Mouse (Mus musculus): Measurements from ENCODE around the gene Gm498.

Gm498 gene

GRCm38 (mm10) chr7:143866538-143866937 lies at the start of gene Gm498:
Gm498 (plus strand) TSS chr7:143866838.
- DNase-seq: peak in 1 of 2 experiments; percentile 7

- DNase-seq: no peak
Observed at GRCm38 (mm10) chr7:143819201-143819600, 47.4 kb upstream of the Gm498 start.

GRCm38 (mm10) chr7:143821241-143821640 lies 45.4 kb upstream of the Gm498 start:
- DNase-seq: no peak

- peak; percentile 100 for DNase-seq
Observed at GRCm38 (mm10) chr7:143822375-143823265, 44.0 kb upstream of the Gm498 start, which contains the start of the genes Nadsyn1 and Dhcr7. Nadsyn1 (minus strand) TSS chr7:143822849. Dhcr7 (plus strand) TSS chr7:143823145.

DNA sequence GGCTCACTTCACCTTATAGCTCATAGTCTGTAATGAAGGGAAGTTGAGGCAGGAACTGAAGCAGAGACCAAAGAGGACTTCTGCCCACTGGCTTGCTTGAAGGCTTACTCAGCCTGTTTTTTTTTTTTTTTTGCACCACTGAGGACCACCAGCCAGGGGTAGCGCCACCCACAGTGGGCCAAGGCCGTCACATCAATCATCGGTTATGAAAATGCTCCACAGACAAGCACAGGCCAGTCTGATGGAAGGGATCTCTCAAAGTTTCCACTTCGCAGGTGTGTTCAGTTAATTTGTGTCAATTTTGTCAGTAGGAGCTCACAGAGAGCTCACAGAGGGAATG lies 43.4 kb upstream of the Gm498 start:
- no peak for DNase-seq

DNA sequence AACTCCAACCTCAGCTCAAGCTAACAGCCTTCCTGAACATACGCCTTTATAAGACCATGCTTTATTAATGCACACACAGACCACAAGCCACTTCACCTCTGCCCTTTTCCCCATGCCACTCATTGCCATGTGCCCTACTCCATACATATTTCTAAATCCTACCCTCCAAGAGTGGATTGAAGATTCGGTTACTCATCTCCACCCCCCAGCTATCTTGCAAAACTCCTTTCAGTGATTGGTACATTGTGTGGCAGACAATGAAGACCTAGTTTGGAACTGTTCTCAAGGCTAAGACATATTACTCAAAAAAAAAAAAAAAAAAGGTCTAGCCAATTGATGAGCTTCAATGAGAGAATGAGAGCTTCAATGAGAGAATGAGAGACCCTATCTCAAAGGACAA lies 39.7 kb upstream of the Gm498 start:
- DNase-seq: no peak

- DNase-seq: peak; percentile 96 to 98
Observed at GRCm38 (mm10) chr7:143829504-143830331, 36.9 kb upstream of the Gm498 start.

DNA sequence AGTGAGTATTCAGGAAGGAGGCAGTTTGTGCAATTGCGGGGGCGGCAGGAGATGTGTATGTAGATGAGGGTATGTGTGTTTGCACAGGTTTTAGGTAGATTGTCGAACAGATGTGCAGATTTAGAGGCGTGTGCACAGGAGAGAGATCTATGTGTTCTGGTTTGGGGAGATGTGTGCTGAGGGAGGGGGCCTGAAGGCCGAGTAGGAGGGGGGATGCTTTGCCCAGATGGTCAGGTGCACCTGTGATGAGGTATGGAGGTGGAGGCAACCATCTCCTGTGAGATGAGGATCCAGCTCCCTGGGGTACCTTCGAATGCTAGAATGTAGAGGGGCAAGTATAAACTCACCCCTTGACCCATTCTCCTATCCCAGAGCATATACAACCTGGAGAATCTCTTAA lies 36.2 kb upstream of the Gm498 start:
- no peak for DNase-seq

- no peak for DNase-seq
Observed at GRCm38 (mm10) chr7:143832196-143832595, 34.4 kb upstream of the Gm498 start.

GRCm38 (mm10) chr7:143832611-143833010 lies 34.0 kb upstream of the Gm498 start:
- DNase-seq: no peak

GRCm38 (mm10) chr7:143833581-143834190 lies 33.0 kb upstream of the Gm498 start:
- no peak for DNase-seq

GRCm38 (mm10) chr7:143834316-143834715 lies 32.3 kb upstream of the Gm498 start:
- DNase-seq: no peak

DNA sequence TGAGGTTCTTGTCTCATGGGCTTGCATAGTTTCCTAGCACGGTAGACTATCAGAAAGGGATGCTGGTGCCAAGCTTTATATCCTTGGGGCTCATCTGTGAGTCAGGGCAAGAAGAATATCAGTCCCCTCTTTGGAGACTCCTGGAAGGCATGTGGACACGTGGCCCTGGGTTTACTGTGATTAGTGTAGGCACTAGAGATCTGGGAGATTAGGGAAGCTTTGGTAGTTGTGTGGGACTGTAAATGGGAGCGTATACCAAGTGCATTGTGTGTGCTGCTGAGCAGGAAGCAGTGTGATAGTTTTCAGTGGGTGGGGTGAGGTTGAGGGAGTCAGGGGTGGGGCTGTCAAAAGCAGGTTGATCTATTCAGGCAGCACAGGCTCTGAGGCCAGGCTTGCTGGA lies 31.7 kb upstream of the Gm498 start:
- no peak for DNase-seq

DNA sequence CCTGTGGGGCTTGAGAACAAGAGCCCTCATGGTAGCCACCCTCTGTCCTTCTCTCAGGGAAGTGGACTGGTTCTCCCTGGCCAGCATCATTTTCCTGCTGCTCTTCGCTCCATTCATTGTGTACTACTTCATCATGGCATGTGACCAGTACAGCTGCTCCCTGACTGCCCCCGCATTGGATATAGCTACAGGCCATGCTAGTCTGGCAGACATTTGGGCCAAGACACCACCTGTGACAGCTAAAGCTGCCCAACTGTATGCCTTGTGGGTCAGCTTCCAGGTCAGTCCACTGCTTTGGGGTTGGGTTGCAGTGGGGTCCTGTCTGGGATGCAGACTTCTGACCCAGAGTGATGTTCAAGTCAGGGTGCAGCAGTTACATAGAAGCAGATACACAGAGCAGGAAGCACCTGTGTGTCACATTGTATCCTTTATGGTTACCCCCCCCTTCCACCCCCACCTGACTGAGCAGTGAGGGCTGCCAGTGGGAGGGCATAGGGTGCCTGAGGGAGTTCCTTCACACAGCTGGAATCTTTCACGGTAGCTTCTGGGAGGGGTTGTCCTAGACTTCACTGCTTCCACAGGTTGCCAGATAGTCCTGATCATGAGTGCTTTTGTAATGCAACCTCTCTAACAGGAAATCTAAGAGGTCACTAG lies 28.8 kb upstream of the Gm498 start:
- no peak for DNase-seq

GRCm38 (mm10) chr7:143840121-143840520 lies 26.5 kb upstream of the Gm498 start:
- no peak for DNase-seq

DNA sequence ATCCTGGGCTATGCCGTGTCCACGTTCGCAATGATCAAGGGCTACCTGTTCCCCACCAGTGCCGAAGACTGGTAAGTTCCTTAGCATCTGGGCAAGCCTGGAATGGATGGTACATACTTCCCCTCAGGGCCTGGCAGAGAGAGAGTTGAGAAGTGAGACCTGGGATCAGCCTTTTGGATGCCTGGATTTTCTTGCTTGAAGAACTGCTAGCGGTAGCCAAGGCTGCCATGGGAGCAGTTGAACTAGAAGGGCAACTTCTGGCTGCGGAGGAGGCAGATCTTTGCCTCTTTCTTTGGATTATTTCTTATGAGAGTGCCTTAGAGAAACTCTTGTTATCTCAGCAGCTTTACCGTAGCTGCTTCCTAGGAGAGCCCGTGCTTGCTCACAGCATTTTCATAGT lies 25.3 kb upstream of the Gm498 start:
- no peak for DNase-seq

GRCm38 (mm10) chr7:143848127-143848767 lies 18.4 kb upstream of the Gm498 start:
- DNase-seq: no peak

DNA sequence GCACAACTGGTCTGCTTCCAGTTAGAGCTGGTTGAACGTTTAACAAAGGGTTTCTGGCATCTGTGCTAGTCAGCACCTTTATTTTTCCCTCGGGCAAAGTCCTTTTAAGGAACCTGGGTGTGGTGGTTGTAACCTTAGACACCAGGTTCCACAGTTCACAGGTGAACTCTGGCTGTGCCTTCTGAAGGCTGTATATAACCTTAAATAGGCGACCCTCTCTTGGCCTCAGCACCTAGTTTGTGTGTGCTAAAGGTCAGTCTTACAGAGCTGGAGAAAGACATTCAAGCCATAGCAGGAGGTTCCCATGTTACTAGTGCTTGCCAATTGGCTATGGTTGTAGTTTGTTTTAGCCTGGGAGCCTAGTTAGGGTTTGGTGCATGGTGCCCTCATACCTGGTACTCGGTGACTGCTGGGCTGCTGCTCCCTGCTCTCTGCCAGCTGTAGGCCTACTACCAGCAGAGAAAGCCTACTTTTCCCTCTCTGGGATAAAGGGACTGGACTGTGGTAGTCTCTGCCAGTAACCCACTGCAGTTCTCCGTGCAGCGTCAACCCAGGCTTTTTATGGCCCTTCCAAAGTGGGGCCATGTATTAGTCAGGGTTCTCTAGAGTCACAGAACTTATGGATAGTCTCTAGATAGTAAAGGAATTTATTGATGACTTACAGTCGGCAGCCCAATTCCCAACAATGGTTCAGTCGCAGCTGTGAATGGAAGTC lies 17.7 kb upstream of the Gm498 start:
- peak; percentile 39 to 63 for DNase-seq

GRCm38 (mm10) chr7:143868874-143869273 lies 2.2 kb downstream of the Gm498 start:
- no peak for DNase-seq

DNA sequence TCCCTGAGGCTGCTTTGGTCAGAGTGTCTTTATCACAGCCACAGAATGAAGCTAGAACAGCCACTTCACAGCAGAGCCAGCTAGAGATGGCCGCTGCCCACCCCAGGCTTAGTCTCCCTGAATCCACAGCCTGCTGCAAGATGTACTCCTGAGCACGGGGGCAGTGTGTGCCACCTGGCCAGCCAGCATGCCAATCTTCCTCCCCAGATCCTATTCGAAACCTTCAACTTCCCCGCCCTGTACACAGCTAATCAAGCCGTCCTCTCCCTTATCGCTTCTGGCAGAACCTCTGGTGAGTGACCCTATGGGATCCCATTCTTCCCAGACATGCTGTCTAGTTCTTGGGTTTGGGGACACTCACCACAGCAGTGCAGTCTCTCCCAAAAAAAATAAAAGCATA lies 17.1 kb downstream of the Gm498 start:
- DNase-seq: peak in 1 of 2 experiments; percentile 22

- peak in 1 of 2 experiments; percentile 26 for DNase-seq
Observed at GRCm38 (mm10) chr7:143891146-143891545, 24.5 kb downstream of the Gm498 start.

DNA sequence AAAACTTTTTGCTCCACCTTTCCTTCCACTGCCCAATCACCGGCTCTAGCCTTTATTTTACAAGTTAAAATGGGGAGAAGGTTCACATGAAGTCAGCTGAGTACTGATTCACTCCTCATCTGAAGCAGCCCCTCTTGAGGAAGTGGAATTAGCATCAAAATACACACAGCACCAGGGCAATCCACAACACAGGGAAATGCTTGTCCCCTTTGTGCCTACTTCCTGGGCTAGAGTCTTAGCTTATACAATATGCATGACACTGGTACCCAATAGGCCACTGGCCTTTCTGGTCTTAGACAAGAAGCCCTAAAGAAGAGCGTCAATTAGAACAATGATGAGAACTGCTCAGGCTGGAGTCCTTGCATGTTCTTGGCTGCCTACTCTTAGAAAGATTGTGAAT lies 25.7 kb downstream of the Gm498 start:
- DNase-seq: no peak
